Mouse (Mus musculus) bone marrow macrophage, adult 2 months (primary cell): ENCODE results near the gene Dlk2.

Source experiments
- CTCF ChIP-seq: IDR thresholded peaks from 2 replicates; pipeline ENCODE4 v1.5.1; 2012; ENCODE audit warnings: low read depth, mild to moderate bottlenecking, low read length, moderate library complexity
- POLR2A ChIP-seq: IDR thresholded peaks from 2 replicates; pipeline ENCODE4 v1.6.1; 2012; ENCODE audit warnings: mild to moderate bottlenecking, low read depth, low read length, borderline replicate concordance

GRCm38 (mm10) chr17:46277586-46277985 is 19.6 kb upstream of the Dlk2 start:
- TF ChIP-seq CTCF (no peak), POLR2A (no peak)
